Mouse (Mus musculus) brain, embryonic 18.5 days (tissue): ENCODE data around the gene Slc44a4.
"Not testable (repeated sequence)": the region's sequence is repeated elsewhere in the genome, so short reads cannot be mapped to it uniquely, and the experiment has no call there.

ENCODE experiments used
- DNase-seq: peaks from one replicate; pipeline ENCODE4 v3.0.0-alpha.2; 2012; ENCODE audit warnings: low read depth, low spot score

Slc44a4 gene

GRCm38 (mm10) chr17:34899053-34899889 is 15.0 kb upstream of the Slc44a4 start:
- DNase-seq = no peak

GRCm38 (mm10) chr17:34899890-34900243 is 14.4 kb upstream of the Slc44a4 start:
- DNase-seq = no peak

DNA sequence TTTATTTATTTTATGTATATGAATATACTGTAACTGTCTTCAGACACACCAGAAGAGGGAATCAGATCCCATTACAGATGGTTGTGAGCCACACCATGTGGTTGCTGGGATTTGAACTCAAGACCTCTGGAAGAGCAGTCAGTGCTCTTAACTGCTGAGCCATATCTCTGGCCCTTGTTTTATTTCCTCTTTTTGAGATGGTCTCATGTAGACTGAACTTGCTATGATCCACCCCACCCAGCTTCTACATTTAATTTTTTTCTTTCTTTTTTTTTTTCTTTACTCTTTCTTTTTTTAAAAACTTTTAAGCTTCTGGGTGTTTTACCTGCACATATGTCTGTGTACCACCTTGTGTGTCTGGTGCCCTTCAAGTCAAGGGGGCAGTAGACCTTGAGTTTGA is 13.4 kb upstream of the Slc44a4 start:
- not testable (repeated sequence) for DNase-seq

- DNase-seq = not testable (repeated sequence)
Observed at GRCm38 (mm10) chr17:34901948-34902347, 12.3 kb upstream of the Slc44a4 start.

DNA sequence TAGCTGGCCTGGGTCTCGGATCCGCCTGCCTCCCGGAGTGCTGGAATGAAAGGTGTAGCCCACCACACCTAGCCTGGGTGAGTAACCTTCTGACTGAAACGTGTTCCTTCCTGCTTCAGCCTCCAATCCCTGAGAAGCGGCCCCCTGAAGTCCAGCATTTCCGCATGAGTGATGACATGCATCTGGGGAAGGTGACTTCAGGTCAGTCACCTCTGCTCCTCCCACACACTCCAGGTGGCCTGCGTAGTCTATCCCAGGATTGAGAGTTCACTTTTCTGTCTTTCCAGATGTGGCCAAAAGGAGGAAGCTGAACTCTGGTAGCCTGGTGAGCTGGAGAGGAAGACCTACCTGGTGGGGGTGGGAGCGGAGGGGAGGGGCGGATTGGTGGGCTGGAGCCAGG is 11.4 kb upstream of the Slc44a4 start:
- DNase-seq = no peak

- DNase-seq = no peak
Observed at GRCm38 (mm10) chr17:34910982-34911381, 3.3 kb upstream of the Slc44a4 start.

- DNase-seq = no peak
Observed at GRCm38 (mm10) chr17:34911945-34912351, 2.3 kb upstream of the Slc44a4 start.

- DNase-seq = no peak
Observed at GRCm38 (mm10) chr17:34915410-34915831, 1.2 kb downstream of the Slc44a4 start.

- no peak for DNase-seq
Observed at GRCm38 (mm10) chr17:34916316-34916715, 2.0 kb downstream of the Slc44a4 start.

DNA sequence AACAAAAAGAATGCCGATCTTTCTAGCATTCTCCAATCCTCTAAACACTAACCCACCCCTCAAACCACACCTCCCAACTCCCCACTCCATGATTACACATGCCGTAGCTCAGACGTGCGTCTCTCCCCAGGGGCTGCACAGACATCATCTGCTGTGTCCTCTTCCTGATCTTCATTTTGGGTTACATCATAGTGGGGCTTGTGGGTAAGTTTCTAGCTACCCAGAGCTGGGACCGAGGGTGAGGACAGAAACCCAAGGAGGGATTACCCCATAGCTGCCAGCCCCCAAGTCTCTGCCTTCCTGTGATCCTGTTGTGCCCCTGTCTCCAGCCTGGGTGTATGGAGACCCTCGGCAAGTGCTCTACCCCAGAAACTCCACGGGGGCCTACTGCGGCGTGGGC is 2.9 kb downstream of the Slc44a4 start:
- DNase-seq = no peak

GRCm38 (mm10) chr17:34922939-34923338 is 8.7 kb downstream of the Slc44a4 start:
- no peak for DNase-seq

DNA sequence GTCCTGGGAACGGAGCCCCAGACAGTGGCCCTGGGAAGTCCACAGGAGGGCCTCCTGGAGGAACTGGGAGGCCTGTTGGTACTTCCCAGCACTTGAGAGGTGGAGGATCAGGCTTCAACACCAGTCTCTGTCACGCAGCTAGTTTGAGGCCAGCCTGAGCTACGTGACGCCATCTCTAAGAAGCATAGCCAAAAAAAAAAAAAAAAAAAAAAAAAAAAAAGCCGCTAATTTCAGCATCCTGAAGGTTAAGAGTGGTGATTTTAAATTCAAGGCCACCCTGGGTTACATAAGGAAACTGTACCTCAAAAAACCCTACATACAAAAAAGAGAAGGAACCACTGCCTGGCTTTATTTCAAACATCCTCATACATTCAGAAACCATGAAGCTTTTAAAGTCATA is 10.0 kb downstream of the Slc44a4 start:
- no peak for DNase-seq

GRCm38 (mm10) chr17:34927306-34928019 is 13.2 kb downstream of the Slc44a4 start:
- no peak for DNase-seq

DNA sequence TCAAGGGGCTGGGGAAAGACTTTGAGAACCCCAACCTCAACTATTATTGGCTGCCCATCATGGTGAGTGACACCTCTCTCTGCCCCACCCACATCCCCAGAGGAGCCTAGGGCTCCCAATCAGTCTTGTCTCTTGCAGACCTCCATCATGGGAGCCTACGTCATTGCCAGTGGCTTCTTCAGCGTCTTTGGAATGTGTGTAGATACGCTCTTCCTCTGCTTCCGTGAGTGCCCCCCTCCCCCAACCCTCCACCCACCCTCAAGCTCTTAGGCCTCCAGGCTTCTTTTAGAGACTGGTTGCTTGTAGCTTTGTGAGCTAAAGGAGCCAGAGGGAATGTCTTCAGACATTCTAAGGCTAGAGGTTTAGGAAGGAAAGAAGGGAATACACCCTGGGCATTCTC is 14.6 kb downstream of the Slc44a4 start:
- no peak for DNase-seq

- DNase-seq = peak; percentile 96
Observed at GRCm38 (mm10) chr17:34931061-34931734, 16.9 kb downstream of the Slc44a4 start, which contains the start of gene Neu1. Gene Neu1, plus strand, starts transcription at chr17:34931253.

GRCm38 (mm10) chr17:34931735-34932098 is 17.5 kb downstream of the Slc44a4 start:
- no peak for DNase-seq

DNA sequence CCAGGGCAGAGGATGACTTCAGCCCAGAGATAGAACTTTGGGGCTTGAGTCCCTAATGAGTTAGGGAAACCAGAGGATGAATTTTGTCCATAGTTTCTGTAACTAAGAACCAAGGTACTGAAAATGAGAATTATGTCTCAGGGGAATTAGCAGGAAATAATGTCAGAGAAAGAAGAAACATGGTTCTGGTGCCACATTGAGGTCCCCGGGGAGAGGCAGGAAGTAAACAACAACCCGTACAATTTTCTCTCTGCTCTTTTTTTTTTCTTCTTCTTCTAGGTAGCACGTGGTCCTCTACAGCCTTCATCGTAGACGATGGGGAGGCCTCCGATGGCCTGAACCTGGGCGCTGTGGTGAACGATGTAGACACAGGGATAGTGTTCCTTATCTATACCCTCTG is 18.0 kb downstream of the Slc44a4 start:
- DNase-seq = no peak

DNA sequence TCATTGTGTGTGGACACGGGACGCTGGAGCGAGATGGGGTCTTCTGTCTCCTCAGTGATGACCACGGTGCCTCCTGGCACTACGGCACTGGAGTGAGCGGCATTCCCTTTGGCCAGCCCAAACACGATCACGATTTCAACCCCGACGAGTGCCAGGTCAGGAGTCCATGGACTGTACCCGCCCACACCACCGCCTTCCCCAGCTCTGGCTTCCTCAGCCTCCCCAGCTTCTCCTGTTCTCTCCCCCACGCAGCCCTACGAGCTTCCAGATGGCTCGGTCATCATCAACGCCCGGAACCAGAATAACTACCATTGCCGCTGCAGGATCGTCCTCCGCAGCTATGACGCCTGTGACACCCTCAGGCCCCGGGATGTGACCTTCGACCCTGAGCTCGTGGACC is 19.8 kb downstream of the Slc44a4 start:
- no peak for DNase-seq

- DNase-seq = no peak
Observed at GRCm38 (mm10) chr17:34934830-34935229, 20.6 kb downstream of the Slc44a4 start.

DNA sequence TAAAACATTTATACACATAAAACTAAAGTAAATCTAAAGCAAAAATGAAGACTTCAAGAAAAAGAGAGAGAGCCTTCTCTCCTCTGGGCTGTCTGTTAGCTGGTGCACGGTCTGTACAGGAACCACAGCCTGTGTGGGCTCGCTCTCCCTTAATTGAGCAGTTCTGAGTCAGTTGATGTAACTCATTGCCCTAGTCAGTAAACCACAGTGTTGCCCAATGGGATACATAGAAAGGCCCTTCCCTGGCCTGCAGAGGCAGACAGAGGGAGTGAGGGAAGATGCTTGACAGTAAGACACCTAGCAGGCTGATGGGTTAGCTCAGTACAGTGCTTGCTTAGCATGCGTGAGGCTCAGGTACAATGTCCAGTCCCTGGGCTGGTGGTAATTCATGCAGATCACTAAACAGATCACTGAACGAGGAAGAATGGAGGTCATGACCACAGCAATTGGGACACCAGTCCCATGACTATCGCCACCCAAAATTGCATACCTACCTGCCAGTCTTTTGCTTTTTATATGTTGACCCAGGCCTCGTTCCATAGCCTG is 23.8 kb downstream of the Slc44a4 start:
- DNase-seq = no peak

- DNase-seq = no peak
Observed at GRCm38 (mm10) chr17:34941344-34942041, 27.2 kb downstream of the Slc44a4 start.
